Mouse (Mus musculus) kidney, adult 9 months (tissue): Measurements from ENCODE around the gene Cux2.

Experiments used
- DNase-seq: peaks from one replicate; pipeline ENCODE4 v3.0.0; 2022

Gene Cux2

GRCm38 (mm10) chr5:122059060-122060017 lies 9.4 kb upstream of the Cux2 start:
- DNase-seq, result peak; percentile 62

- no peak for DNase-seq
These were observed 7.7 kb upstream of the Cux2 start for GRCm38 (mm10) chr5:122057622-122058021.

DNA sequence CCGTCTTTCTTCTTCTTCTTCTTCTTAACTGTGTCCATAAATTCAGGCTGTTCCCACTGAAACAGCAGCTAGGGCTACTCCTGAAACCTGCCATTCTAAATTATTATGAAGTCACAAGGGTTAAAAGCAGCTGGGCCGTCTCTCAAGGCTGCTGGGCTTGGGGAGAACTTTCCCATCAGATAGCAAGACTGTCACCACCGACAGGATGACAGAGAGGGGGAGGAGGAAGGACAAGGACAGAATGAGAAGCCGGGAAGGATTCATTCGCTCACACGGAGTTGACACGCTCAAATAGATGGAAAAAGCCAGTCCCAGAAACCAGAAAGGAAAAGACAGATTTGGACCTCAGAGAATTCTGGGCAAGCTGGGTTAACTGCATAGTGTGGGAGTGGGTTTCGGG lies 6.7 kb upstream of the Cux2 start:
- DNase-seq, result no peak

GRCm38 (mm10) chr5:122054130-122054843 lies 4.4 kb upstream of the Cux2 start:
- peak; percentile 72 for DNase-seq

DNA sequence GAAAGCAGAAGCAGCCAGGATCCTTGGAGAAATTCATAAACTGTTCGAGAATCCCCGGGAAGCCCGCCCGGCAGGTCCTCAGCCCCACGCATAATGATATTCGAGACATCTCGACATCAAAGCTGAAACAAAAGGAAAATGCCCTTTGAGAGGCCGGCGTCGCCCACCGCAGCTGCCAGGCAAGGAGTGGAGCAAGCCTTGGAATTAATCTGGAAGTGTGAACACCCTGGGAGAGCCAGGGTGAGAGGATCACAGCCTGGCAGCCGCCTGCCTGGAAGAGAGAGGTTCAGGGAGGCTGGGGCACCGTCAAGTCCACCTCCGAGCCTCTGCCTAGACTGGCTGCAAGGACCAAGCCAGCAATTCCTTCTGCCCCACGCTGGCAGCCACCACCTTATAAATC lies 3.7 kb upstream of the Cux2 start:
- no peak for DNase-seq

DNA sequence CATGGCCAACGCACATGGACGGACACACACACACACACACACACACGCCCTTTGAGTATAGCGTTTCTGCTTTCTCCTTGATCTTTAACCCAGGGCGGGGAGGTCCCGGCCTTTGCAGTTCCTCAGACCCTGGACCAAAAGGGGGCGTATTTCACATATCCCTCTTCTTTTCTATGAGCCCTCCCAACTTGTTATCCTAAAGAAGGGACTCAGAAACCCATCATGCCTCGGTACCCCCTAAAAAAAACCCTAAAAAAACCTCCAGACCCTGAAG lies 867 bp upstream of the Cux2 start:
- no peak for DNase-seq

- DNase-seq, result no peak
These were observed 262 bp downstream of the Cux2 start for GRCm38 (mm10) chr5:122049664-122050016.

DNA sequence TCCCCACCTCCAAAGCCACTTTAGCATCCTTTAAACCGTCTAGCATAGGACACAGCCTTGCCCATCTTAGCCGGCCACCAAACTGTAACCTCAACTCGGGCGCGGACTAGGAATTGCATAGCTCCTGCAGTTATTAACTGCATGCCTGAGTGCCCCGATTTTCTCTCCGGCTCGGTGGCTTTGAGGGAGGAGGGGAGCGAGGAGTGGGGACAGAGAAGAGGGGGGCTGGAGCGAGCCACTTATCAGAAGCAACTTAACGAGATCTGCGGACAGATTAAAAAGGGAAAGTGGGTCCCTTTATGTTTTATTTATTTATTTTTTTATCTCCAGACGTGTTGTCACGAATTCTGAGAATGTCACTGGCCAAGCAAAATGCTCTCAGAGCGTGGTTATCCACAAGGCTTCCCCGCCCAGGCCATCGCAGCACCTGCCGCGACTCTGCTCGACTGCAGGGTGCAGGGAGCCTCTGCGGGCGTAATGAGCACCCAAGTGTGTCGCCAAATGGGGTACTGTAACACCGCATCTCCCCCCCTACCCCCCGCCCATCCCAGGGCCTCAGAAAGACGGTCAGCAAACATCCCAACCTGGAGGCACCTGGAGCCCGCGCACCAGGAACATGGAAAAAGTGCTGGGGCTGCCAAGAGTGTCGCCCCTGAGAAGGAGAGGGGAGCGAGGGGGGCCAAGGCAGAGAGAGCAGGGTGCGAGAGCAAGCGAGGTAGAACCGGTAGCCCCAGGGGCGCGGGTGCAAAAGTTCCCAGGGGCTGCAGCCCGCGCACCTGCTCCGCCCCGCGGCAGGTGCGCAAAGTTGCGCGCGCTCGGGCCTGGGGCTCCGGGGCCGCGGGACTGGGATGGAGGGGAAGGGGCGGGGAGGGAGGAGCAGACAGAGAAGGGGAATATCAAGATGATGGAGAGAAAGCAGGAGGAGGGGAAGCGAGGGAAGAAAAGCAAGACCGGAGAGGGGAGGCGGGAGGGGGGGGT lies 927 bp downstream of the Cux2 start:
- DNase-seq, result no peak

DNA sequence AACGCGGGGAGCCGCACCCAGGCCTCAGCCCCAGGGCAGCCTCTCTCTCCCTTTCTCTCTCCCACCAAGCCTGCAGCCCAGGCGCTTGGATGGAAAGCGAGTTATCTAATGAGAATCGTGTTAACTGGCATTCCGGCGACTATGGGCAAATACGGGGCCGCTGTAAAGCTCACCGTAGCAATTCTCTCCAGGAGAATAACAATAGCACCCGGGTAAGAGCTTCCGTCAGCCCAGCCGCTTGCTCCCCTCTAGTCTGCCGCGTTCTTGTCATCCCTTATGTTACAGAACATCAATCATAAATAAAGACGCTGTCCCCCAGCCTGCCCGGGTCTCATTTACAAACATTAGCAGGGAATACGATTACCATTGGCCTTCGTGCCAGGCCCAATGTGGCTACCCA lies 1.6 kb downstream of the Cux2 start:
- DNase-seq, result no peak

GRCm38 (mm10) chr5:122047791-122048190 lies 2.1 kb downstream of the Cux2 start:
- DNase-seq, result no peak

- DNase-seq, result no peak
These were observed 6.3 kb downstream of the Cux2 start for GRCm38 (mm10) chr5:122043567-122043966.

- DNase-seq, result no peak
These were observed 14.6 kb downstream of the Cux2 start for GRCm38 (mm10) chr5:122035278-122035677.

DNA sequence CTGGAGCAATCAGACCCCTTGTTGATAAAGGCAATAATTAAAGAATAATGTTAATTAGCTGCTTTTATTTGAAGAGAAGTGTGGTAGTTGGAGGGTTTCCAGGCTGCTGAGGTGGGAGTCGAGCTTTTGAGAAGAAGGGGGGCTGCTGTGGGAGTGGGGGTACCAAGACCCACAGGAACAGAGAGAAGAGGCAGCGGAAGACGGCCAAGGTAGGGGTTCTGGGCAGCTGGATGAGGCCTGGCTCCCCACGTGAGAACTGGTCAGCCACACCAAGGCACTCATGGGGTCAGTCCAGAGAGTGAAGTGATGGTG lies 16.8 kb downstream of the Cux2 start:
- DNase-seq, result no peak

DNA sequence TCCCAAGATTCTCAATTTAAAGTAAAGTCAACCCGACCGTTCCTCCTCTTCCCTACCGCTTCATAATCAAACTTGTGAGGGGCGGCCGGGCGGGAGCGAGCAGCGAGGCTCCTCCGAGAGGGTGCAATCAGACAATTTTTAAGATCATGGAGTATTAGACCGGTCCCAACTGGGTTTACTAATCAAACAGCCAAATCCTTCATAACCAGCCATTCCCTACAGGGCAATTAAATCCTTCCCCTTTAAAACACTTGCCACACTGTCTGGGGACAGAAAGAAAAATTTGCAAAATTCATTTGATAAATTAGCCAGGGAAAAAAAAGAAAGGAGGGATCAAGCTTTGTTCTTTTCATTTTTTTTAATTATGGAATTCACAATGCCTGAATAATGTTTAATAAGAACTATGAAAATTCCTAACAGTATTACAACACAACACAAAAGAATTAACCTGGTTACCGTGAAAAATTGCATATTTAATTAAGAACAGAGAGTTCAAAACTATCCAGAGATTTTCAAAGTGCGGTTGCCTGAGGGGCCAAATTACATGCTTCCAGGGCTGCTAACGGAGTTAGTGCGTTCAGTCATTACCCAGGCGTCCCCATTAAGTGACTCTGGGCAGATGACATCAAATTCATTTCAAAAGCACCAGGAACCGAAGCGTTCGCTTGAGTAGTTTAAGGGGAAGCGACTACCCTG lies 17.3 kb downstream of the Cux2 start:
- no peak for DNase-seq

DNA sequence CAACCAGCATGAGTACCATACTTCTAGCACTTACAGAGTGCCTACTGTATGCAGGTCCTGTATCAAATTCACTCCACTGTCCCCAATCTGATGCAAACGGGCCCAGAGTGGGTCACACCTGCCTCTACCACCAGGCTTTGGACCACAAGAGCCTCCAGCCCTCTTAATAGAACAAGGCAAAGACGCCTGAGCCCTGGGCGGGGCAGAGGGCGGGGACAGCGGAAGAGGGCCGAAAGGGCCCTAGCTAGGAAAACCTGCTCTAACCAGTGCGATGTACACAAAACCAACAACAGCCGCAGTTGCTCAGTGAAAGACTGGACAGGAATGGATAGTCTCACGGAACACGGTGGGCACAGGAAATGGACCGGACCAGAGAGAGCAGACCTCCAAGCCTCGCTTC lies 18.8 kb downstream of the Cux2 start:
- DNase-seq, result no peak

DNA sequence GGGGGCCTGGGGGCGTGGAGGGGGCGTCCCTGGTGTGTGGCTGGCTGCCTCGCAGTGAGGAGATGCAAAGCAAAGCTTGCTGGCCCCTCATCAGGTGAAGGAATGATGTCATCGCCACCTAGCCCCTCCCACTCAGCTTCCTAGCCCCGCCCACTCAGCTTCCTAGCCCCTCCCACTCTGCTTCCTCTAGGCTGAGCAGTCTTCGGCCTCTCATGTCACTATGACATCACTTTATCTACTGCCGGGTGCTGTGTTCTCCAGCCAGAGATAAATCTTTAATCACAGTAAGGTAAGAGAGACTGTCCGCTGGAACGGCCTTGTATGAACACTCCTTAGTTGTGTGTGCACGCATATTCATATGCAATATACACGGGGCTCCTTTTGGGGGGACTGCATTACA lies 19.3 kb downstream of the Cux2 start:
- no peak for DNase-seq

DNA sequence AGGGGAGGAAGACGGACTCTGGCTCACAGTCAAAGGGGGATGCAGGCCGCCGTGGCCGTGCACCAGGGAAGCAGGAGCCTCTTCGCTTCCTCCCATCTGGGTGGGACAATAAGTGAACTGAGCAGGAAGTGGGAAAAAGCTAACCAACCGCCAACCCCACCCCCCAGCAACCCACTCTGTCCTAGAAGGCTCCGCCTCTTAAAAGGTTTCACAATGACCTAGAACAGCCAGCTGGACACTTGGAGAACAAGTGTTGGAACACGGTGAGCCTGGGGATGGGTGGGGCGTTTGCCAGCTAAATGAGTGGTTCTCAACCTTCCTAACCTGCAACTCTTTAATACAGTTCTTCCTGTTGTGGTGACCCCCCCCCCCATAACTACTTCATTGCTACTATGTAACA lies 23.1 kb downstream of the Cux2 start:
- DNase-seq, result no peak

- DNase-seq, result no peak
These were observed 23.6 kb downstream of the Cux2 start for GRCm38 (mm10) chr5:122026284-122026683.

DNA sequence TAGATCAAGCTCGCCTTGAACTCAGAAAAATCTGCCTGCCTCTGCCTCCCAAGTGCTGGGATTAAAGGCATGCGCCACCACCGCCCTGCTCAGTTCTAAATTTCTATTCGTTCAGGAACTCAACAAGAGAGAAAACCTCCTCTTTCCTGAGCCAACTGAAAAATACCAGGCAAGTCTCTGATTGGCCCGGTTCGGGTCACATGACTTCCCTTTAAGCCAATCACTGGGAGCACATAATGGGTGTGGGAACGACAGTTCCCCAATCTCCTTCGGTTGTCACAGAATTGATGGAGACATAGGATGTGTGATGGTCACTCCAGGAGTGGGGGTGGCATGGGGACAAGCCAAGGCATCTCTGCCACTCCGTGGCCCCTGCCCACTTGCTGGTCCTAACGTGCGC lies 24.8 kb downstream of the Cux2 start:
- no peak for DNase-seq

- DNase-seq, result no peak
These were observed 30.6 kb downstream of the Cux2 start for GRCm38 (mm10) chr5:122019288-122019687.

DNA sequence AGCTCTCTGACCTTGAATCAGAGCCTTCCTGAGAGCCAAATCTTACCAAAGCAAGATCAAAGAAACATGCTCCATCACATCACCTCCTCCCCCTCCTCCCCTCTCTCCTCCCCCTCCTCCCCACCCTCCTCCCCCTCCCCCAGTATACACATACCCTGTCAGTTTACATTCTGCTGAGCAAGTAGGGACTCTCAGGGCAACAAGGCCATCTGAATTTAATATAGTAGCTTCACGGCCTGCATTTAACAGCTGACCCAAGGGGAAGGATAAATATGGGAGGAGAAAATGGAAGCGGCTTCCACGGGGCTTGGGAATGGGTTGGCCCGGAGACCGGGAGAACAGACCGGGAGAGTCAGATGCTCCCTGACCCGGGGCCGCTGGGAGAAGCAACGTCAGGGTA lies 32.1 kb downstream of the Cux2 start:
- DNase-seq, result no peak

GRCm38 (mm10) chr5:122017269-122017668 lies 32.6 kb downstream of the Cux2 start:
- DNase-seq, result no peak

GRCm38 (mm10) chr5:122016744-122017143 lies 33.2 kb downstream of the Cux2 start:
- DNase-seq, result no peak
